Mouse (Mus musculus): ENCODE results near the gene Shpk.
A peak's percentile ranks its signal among the peaks of the same experiment; 100 is the strongest.

Shpk gene

GRCm38 (mm10) chr11:73199879-73200278 is 619 bp downstream of the Shpk start:
- DNase-seq (ENCODE audit: low read depth, low spot score) = peak; percentile 26

GRCm38 (mm10) chr11:73201021-73201420 is 1.8 kb downstream of the Shpk start:
- no peak for DNase-seq (ENCODE audit: low read depth, low spot score)

GRCm38 (mm10) chr11:73201597-73201996 is 2.3 kb downstream of the Shpk start:
- peak; percentile 21 for DNase-seq (ENCODE audit: low read depth, low spot score)

GRCm38 (mm10) chr11:73203895-73204294 is 4.6 kb downstream of the Shpk start:
- no peak for DNase-seq (ENCODE audit: low read depth, low spot score)

GRCm38 (mm10) chr11:73205194-73205593 is 5.9 kb downstream of the Shpk start:
- DNase-seq (ENCODE audit: low read depth, low spot score) = no peak

GRCm38 (mm10) chr11:73207621-73208020 is 8.4 kb downstream of the Shpk start:
- peak; percentile 65 for DNase-seq (ENCODE audit: low read depth, low spot score)

- DNase-seq (ENCODE audit: low read depth, low spot score) = no peak
Measured at GRCm38 (mm10) chr11:73213956-73214355, 14.7 kb downstream of the Shpk start.

GRCm38 (mm10) chr11:73219671-73220070 is 20.4 kb downstream of the Shpk start:
- no peak for DNase-seq (ENCODE audit: low read depth, low spot score)

- DNase-seq (ENCODE audit: low read depth, low spot score) = no peak
Measured at GRCm38 (mm10) chr11:73220651-73221050, 21.4 kb downstream of the Shpk start.

GRCm38 (mm10) chr11:73222846-73223245 is 23.6 kb downstream of the Shpk start:
- DNase-seq (ENCODE audit: low read depth, low spot score) = peak; percentile 26

- peak; percentile 74 for DNase-seq (ENCODE audit: low read depth, low spot score)
Measured at GRCm38 (mm10) chr11:73223966-73224365, 24.7 kb downstream of the Shpk start.

GRCm38 (mm10) chr11:73225856-73226255 is 26.6 kb downstream of the Shpk start:
- no peak for DNase-seq (ENCODE audit: low read depth, low spot score)

- no peak for DNase-seq (ENCODE audit: low read depth, low spot score)
Measured at GRCm38 (mm10) chr11:73228881-73229280, 29.6 kb downstream of the Shpk start.

GRCm38 (mm10) chr11:73230081-73230480 is 30.8 kb downstream of the Shpk start:
- no peak for DNase-seq (ENCODE audit: low read depth, low spot score)

- peak; percentile 12 for DNase-seq (ENCODE audit: low read depth, low spot score)
Measured at GRCm38 (mm10) chr11:73232513-73232912, 33.3 kb downstream of the Shpk start.

GRCm38 (mm10) chr11:73233992-73234391 is 34.7 kb downstream of the Shpk start, which contains the start of gene Trpv1:
Gene Trpv1 (plus strand): TSS chr11:73234292.
- no peak for DNase-seq (ENCODE audit: low read depth, low spot score)

- no peak for DNase-seq (ENCODE audit: low read depth, low spot score)
Measured at GRCm38 (mm10) chr11:73235990-73236701, 36.9 kb downstream of the Shpk start.

GRCm38 (mm10) chr11:73236731-73237130 is 37.5 kb downstream of the Shpk start:
- DNase-seq (ENCODE audit: low read depth, low spot score) = no peak

GRCm38 (mm10) chr11:73242199-73242598 is 42.9 kb downstream of the Shpk start:
- DNase-seq (ENCODE audit: low read depth, low spot score) = no peak

GRCm38 (mm10) chr11:73242777-73243176 is 43.5 kb downstream of the Shpk start:
- DNase-seq (ENCODE audit: low read depth, low spot score) = no peak

- no peak for DNase-seq (ENCODE audit: low read depth, low spot score)
Measured at GRCm38 (mm10) chr11:73257362-73257945, 58.2 kb downstream of the Shpk start.

- no peak for DNase-seq (ENCODE audit: low read depth, low spot score)
Measured at GRCm38 (mm10) chr11:73258664-73259063, 59.4 kb downstream of the Shpk start.

GRCm38 (mm10) chr11:73260457-73260856 is 61.2 kb downstream of the Shpk start:
- no peak for DNase-seq (ENCODE audit: low read depth, low spot score)
